Mouse (Mus musculus) limb, embryonic 11.5 days (tissue): ENCODE results near the gene Son. TPM values are rescaled to one million over a fixed set of nuclear protein-coding genes. Genes with fewer than 3 reads are reported as not detected.

Source experiments
- ATAC-seq: fragments of 200-750 bp; cut with Nextera tagmentation; 2 replicates; pipeline ENCODE4 v1.8.0; 2017; ENCODE audit warnings: low read depth; ENCODE audit not compliant: insufficient number of reproducible peaks, low FRiP score, low TSS enrichment
- DNase-seq: peaks from one replicate; pipeline ENCODE4 v3.0.0-alpha.2; 2015; ENCODE audit warnings: low spot score
- H3K27ac ChIP-seq: fragments of 300-500 bp; sonication (generic); replicated peaks from 2 replicates; pipeline ENCODE4 v1.5.1; 2014; ENCODE audit warnings: low read depth, mild to moderate bottlenecking, low read length
- H3K27me3 ChIP-seq: fragments of 300-500 bp; sonication (generic); 2 replicates; pipeline ENCODE4 v1.6.1; 2014; ENCODE audit warnings: mild to moderate bottlenecking, low read length, mixed read lengths; ENCODE audit not compliant: control insufficient read depth, insufficient read depth
- H3K36me3 ChIP-seq: fragments of 300-500 bp; sonication (generic); 2 replicates; pipeline ENCODE4 v1.6.1; 2014; ENCODE audit warnings: mild to moderate bottlenecking, low read length, moderate library complexity, mixed read lengths; ENCODE audit not compliant: control insufficient read depth, insufficient read depth
- H3K4me1 ChIP-seq: fragments of 300-500 bp; sonication (generic); 2 replicates; pipeline ENCODE4 v1.6.1; 2014; ENCODE audit warnings: low read length, mixed read lengths; ENCODE audit not compliant: control insufficient read depth, insufficient read depth
- H3K4me2 ChIP-seq: fragments of 300-500 bp; sonication (generic); 2 replicates; pipeline ENCODE4 v1.6.1; 2014; ENCODE audit warnings: low read depth, mild to moderate bottlenecking, moderate library complexity; ENCODE audit not compliant: severe bottlenecking
- H3K4me3 ChIP-seq: fragments of 300-500 bp; sonication (generic); 2 replicates; pipeline ENCODE4 v1.5.1; 2014; ENCODE audit warnings: low read depth, low read length
- H3K9ac ChIP-seq: fragments of 300-500 bp; sonication (generic); 2 replicates; pipeline ENCODE4 v1.6.1; 2014; ENCODE audit warnings: mild to moderate bottlenecking, low read length
- H3K9me3 ChIP-seq: fragments of 300-500 bp; sonication (generic); 2 replicates; pipeline ENCODE4 v1.6.1; 2016; ENCODE audit warnings: low read length; ENCODE audit not compliant: control insufficient read depth
- WGBS: fragments of 180-500 bp; shearing (Covaris S2); extraction: QIAGEN DNeasy Blood & Tissue Kit; methylation state at CpG from one replicate; pipeline ENCODE4 v1.1.7; 2014; 5-methylcytosine and 5-hydroxymethylcytosine counted together
- polyA plus RNA-seq: library from polyadenylated mRNA; unstranded; fragments of >200 nt; fragmentation: Nextera tagmentation; extraction: Ambion mirVana; gene quantifications from 2 replicates; pipeline ENCODE4 v1.2.1, GENCODE M21; 2014

Gene Son
- polyA plus RNA-seq = 150 and 151 TPM in 2 replicates

DNA sequence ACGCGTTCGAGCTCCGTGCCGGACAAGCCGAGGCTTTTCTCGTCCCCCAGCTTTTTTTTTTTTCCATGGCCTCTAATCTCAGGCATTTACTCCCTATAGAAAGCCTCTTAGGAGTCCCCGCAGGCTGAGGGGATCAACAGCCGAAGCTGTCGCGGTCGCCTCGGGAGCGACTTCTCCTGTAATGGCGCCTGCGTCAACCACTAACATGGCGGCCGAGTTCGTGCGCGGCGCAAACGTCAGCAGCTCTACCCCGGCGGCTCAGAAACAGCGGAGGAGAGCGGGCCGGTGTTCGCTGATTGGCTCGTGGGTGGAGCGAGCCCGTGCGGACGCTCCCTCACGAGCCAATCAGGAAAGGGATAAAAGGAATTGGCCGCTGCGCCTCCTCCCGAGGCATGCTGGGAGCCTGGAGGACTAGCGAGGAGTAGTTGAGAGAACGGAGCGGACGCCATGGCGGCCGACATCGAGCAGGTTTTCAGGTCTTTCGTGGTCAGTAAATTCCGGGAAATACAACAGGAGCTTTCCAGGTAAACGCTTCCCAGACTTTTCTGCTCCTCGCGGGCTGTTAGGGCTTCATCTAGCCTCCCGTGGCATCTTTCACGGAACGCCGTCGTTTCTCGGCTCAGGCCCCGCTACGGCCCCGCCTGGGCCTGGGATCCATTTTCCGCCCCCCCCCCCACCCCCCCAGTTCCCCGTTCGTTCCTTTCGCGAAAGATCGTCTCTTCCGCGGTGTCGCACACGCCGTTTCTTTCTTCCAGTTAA lies at the start of gene Son:
Gene Son (plus strand): TSS at position 46 of the 759 bp plus-strand sequence.
- Histone ChIP-seq H3K9ac (peak within 1 kb of the TSS; percentile 85), H3K4me2 (peak within 1 kb of the TSS; percentile 79), H3K27me3 (no peaks in the 10 kb centered on the region), H3K36me3 (peaks cover 14% of the 10 kb centered on the region; the same call in 1 of the 2 replicates), H3K4me3 (peak within 1 kb of the TSS; percentile 76), H3K4me1 (0 out of 2 replicates have a peak, but pooled peaks cover 3% of the 10 kb centered on the region), H3K9me3 (no peaks in the 10 kb centered on the region), H3K27ac (peak within 1 kb of the TSS; percentile 85)
- WGBS = under 1% methylated on average over 70 of the region's 70 CpGs
- ATAC-seq (peak; percentile 95), DNase-seq (peak; percentile 96)

DNA sequence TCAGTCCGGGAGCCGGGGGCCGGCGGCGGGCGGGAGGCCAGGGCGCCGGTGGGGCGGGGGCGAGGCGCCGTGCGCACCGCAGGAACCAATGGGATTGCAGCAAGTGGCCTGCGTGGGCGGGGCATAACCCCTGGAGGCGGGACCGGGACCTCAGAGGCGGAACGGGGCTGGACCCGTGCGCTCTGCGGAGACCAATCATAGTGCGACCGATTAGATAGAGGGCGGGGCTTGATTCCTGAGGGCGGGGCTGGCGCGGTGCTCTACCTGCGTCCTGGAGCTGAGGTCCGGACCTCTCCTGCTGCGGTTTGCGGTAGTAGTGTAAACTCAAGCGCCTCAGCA lies 49.7 kb upstream of the Son start, which contains the start of gene Tmem50b:
Gene Tmem50b (minus strand): TSS at position 129 of the 339 bp plus-strand sequence.
- H3K27me3 ChIP-seq = no peaks in the 10 kb centered on the region
- under 1% methylated on average over 34 of the region's 34 CpGs for WGBS
- H3K36me3 ChIP-seq = no peaks in the 10 kb centered on the region
- peak within 1 kb of the TSS; percentile 90 for H3K4me2 ChIP-seq
- ATAC-seq (peak; percentile 99), DNase-seq (peak; percentile 98)
- no peak within 1 kb of the TSS for H3K27ac ChIP-seq
- H3K4me1 ChIP-seq = 0 out of 2 replicates have a peak, but pooled peaks cover 2% of the 10 kb centered on the region
- H3K4me3 ChIP-seq = peak within 1 kb of the TSS; percentile 51
- H3K9me3 ChIP-seq = no peaks in the 10 kb centered on the region
- peak within 1 kb of the TSS; percentile 59 for H3K9ac ChIP-seq

DNA sequence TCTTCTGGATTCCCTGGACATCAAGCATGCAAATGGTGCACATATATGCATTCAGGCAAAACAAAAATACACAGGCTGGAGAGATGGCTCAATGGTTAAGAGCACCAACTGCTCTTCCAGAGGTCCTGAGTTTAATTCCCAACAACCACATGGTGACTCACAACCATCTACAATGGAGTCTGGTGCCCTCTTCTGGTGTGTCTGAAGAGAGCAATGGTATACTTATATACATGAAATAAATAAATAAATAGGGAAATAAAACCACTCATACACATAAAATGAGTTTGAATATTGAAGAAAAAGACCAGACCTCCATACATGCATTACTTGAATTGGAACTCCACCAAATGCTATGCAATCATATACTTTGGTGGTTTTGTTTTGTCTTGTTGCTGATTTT lies 48.1 kb upstream of the Son start:
- H3K4me2 ChIP-seq = no peak overlapping the region
- no peaks in the 10 kb centered on the region for H3K9me3 ChIP-seq
- no peak overlapping the region for H3K27ac ChIP-seq
- DNase-seq (no peak), ATAC-seq (no peak)
- H3K9ac ChIP-seq = no peak overlapping the region
- H3K4me1 ChIP-seq = 0 out of 2 replicates have a peak, but pooled peaks cover 2% of the 10 kb centered on the region
- H3K4me3 ChIP-seq = no peak overlapping the region
- H3K27me3 ChIP-seq = no peaks in the 10 kb centered on the region
- no peaks in the 10 kb centered on the region for H3K36me3 ChIP-seq

DNA sequence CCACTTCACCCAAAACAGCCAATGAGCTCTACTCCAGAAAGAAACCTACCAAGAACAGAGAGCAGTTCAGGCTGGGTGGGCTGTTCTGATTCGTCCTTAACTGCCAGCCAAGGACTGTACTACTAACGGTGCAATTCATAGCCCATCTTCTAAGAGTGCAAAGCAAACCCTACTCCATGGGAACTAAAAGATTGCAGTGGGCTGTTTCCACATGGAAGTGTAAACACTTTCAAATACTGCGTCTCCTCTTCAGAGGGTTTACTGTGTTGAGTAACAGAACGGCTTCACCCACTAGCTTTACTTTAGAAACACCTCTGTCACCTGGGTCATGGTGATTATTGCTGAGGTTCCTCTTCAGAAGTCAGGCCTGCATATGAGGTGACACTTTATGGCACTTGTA lies 46.2 kb upstream of the Son start:
- 40% methylated on average over 4 of the region's 4 CpGs for WGBS
- no peak for DNase-seq
- no peaks in the 10 kb centered on the region for H3K27me3 ChIP-seq

DNA sequence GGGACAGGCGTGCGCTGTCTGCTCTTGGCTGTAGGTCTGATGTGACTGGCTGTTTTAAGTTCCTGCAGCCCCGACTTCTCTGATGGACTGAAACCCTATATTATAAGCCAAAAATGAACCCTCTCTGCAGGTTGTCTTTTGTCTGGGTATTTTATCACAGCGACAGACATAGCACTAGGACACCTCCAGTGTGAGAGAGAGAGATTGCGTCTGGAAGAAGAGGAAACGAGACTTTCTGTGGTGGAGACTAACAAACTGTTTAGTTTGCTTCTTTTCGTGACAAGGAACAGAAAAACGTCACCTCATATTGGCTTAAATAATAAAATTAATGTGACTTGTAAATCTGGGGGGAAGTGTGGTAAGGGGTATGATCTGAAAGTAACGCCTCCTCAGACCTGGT lies 45.6 kb upstream of the Son start:
- H3K9me3 ChIP-seq = no peaks in the 10 kb centered on the region
- H3K9ac ChIP-seq = no peak overlapping the region
- H3K36me3 ChIP-seq = no peaks in the 10 kb centered on the region
- no peak for ATAC-seq
- H3K27me3 ChIP-seq = no peaks in the 10 kb centered on the region
- 0 out of 2 replicates have a peak, but pooled peaks cover 2% of the 10 kb centered on the region for H3K4me1 ChIP-seq
- WGBS = 46% methylated on average over 9 of the region's 9 CpGs
- DNase-seq = no peak
- H3K4me3 ChIP-seq = no peak overlapping the region
- no peak overlapping the region for H3K4me2 ChIP-seq
- H3K27ac ChIP-seq = no peak overlapping the region

More for the DNA sequence above, 46.2 kb upstream of the Son start:
- H3K36me3 ChIP-seq = no peaks in the 10 kb centered on the region
- no peak overlapping the region for H3K4me3 ChIP-seq
- no peak for ATAC-seq
- H3K9me3 ChIP-seq = no peaks in the 10 kb centered on the region
- no peak overlapping the region for H3K4me2 ChIP-seq
- 0 out of 2 replicates have a peak, but pooled peaks cover 2% of the 10 kb centered on the region for H3K4me1 ChIP-seq
- H3K9ac ChIP-seq = no peak overlapping the region
- no peak overlapping the region for H3K27ac ChIP-seq

DNA sequence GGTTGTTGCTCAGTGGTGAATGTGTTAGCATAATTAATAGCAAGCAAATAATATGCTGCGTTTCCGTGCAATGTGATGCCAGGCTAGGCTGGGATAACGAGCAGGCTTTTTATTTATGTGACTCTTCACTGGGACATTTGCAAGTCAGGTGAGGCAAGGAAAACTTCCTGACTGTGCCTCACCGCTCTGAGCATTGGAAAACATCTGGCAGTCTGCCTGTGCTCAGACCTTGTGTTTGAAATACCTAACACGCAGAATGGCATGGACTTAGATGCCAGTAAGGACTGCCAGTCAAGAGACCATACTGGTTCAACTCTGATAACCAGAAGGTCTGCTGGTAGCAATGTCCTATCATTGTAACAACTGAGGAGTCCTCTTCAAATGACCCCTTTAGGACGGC lies 42.1 kb upstream of the Son start:
- no peaks in the 10 kb centered on the region for H3K27me3 ChIP-seq
- no peaks in the 10 kb centered on the region for H3K36me3 ChIP-seq
- no peaks in the 10 kb centered on the region for H3K9me3 ChIP-seq
- H3K9ac ChIP-seq = no peak overlapping the region
- no peak for DNase-seq
- no peak overlapping the region for H3K4me2 ChIP-seq
- 71% methylated on average over 6 of the region's 6 CpGs for WGBS
- H3K4me3 ChIP-seq = no peak overlapping the region
- no peak overlapping the region for H3K27ac ChIP-seq
- no peak for ATAC-seq
- H3K4me1 ChIP-seq = no peaks in the 10 kb centered on the region

DNA sequence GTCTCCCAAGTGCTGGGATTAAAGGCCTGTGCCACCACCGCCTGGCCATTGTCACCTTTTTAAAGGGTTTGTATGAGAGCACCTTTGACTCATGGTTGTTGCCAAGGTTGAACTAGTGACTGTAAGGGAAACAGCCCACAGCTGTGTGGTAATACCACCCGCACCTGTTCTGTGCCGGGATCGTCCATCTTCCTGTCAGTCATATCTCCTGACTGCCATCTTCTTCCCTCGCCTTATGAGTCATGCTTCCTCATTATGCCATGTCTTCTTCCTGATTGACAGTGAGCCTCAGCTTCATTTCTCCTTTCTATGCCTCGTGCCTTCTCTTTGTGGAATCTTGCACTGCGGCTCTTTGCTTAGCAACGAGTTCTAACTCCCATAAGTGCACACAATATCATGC lies 40.3 kb upstream of the Son start:
- no peak overlapping the region for H3K4me3 ChIP-seq
- no peak overlapping the region for H3K4me2 ChIP-seq
- H3K27ac ChIP-seq = no peak overlapping the region
- no peaks in the 10 kb centered on the region for H3K36me3 ChIP-seq
- no peak for ATAC-seq
- WGBS = 90% methylated on average over 8 of the region's 8 CpGs
- H3K27me3 ChIP-seq = no peaks in the 10 kb centered on the region
- no peak for DNase-seq
- no peaks in the 10 kb centered on the region for H3K9me3 ChIP-seq
- no peaks in the 10 kb centered on the region for H3K4me1 ChIP-seq
- H3K9ac ChIP-seq = no peak overlapping the region

DNA sequence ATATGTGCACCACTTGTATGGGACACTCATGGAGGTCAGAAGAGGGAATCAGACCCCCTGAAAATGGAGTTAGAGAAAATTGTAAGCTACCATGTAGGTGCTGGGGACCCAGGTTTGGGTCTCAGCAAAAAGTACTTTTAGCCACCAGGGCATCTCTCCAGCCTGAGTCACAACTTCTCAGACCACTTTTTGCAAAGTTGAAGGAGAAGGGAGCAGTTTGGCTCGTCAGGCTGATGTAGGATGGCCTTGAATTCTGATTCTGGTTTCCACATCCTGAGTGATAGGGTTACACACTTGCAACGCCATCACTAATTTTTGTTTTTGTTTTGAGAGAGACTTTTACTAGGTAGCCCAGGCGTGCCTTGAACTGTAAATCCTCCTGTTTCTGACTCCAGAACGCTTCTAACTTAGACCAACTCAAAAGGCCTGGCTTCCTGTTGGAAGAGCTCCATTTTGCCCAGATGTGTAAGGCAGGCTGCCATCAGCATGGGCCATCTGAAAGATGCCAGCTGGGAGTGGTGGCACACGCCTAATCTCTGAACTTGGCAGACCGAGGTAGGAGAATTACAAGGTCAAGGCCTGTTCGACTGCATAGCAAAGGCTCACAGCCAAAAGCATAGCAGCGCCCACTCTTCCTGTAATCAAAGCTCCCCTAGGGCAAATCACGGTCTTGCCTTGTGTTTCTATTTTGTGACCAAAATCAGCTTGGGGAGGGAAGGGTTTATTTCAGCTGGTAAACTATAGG lies 37.6 kb upstream of the Son start:
- Histone ChIP-seq H3K9me3 (no peaks in the 10 kb centered on the region), H3K9ac (no peak overlapping the region), H3K27me3 (no peaks in the 10 kb centered on the region), H3K4me1 (no peaks in the 10 kb centered on the region), H3K4me3 (no peak overlapping the region), H3K27ac (no peak overlapping the region), H3K36me3 (no peaks in the 10 kb centered on the region), H3K4me2 (no peak overlapping the region)
- WGBS = 78% methylated on average over 9 of the region's 9 CpGs
- no peak for DNase-seq
- ATAC-seq = no peak
